Mouse (Mus musculus) MEL (cell line): ENCODE results near the gene Glul.

ENCODE experiments used
- CTCF ChIP-seq, 3 experiments: IDR thresholded peaks in 2 of 3; conservative IDR thresholded peaks in 1 of 3; 2 replicates each; pipeline ENCODE4 v1.5.1; 2011 to 2012; ENCODE audit warnings: low read length in 3 of 3, low read depth in 2 of 3, mild to moderate bottlenecking in 2 of 3, improper control_type of control experiment in 1 of 3, inconsistent platforms in 1 of 3, mixed read lengths in 1 of 3, moderate library complexity in 1 of 3; ENCODE audit not compliant: control insufficient read depth in 1 of 3, insufficient read depth in 1 of 3, poor library complexity in 1 of 3, severe bottlenecking in 1 of 3
- EP300 ChIP-seq, 2 experiments: IDR thresholded peaks; 2 replicates each; pipeline ENCODE4 v1.6.1; 2011; ENCODE audit warnings: improper control_type of control experiment in 2 of 2, low read length in 2 of 2, low read depth in 1 of 2, mild to moderate bottlenecking in 1 of 2
- KAT2A ChIP-seq: conservative IDR thresholded peaks from 2 replicates; pipeline ENCODE4 v1.6.1; 2012; ENCODE audit warnings: low read depth, low read length, improper control_type of control experiment, inconsistent platforms
- POLR2A ChIP-seq, 2 experiments: IDR thresholded peaks; 2 replicates each; pipeline ENCODE4 v1.6.1; 2011 to 2012; ENCODE audit warnings: low read length in 2 of 2, mild to moderate bottlenecking in 2 of 2, control low read depth in 1 of 2, improper control_type of control experiment in 1 of 2, low read depth in 1 of 2, moderate library complexity in 1 of 2; ENCODE audit not compliant: control insufficient read depth in 1 of 2, insufficient read depth in 1 of 2, poor library complexity in 1 of 2
- SIN3A ChIP-seq: IDR thresholded peaks from 2 replicates; pipeline ENCODE4 v1.6.1; 2012; ENCODE audit warnings: low read length, improper control_type of control experiment, inconsistent platforms
- SMC3 ChIP-seq: IDR thresholded peaks from 2 replicates; pipeline ENCODE4 v1.6.1; 2011; ENCODE audit warnings: low read depth, low read length, improper control_type of control experiment
- TAL1 ChIP-seq: IDR thresholded peaks from 2 replicates; pipeline ENCODE4 v1.6.1; 2012; ENCODE audit warnings: mild to moderate bottlenecking, inconsistent platforms, low read length, moderate library complexity, mixed read lengths
- USF1 ChIP-seq: IDR thresholded peaks from 2 replicates; pipeline ENCODE4 v1.6.1; 2014; ENCODE audit warnings: low read depth, mild to moderate bottlenecking, inconsistent platforms, low read length, improper control_type of control experiment, moderate library complexity
- USF2 ChIP-seq, 2 experiments: IDR thresholded peaks; 2 replicates each; pipeline ENCODE4 v1.6.1; 2011 to 2012; ENCODE audit warnings: improper control_type of control experiment in 2 of 2, low read length in 2 of 2, borderline replicate concordance in 1 of 2, inconsistent platforms in 1 of 2, low read depth in 1 of 2, mild to moderate bottlenecking in 1 of 2; ENCODE audit not compliant: insufficient read depth in 1 of 2
- ZNF384 ChIP-seq: IDR thresholded peaks from 2 replicates; pipeline ENCODE4 v1.6.1; 2012; ENCODE audit warnings: low read depth, mild to moderate bottlenecking, inconsistent platforms, low read length, improper control_type of control experiment

DNA sequence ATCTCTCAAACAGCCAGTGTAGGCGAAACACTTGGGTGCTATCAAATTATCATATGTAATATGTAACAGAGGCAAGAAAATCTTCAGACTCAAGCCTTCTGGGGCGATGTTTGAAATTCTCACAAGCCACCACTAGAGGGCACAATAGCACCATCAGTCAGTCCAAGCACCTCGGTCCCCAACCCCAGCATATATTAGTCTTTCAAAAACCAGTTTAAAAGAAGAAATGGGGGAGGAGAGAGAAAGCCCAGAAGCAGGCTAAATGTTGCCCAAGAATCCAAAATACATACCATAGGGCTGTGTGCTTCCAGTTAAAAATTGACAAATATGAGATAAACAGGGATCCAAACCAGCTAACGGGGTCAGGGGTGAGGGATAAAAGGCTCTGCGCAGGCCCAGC is 4.8 kb upstream of the Glul start:
- TF ChIP-seq CTCF (IDR thresholded peaks at IDR 0.05 in 2 of 3, conservative IDR thresholded peaks at IDR 0.05 in 1 of 3; ENCODE audit: control insufficient read depth in 1 of 3, insufficient read depth in 1 of 3, low read depth in 2 of 3, low read length in 3 of 3, poor library complexity in 1 of 3, severe bottlenecking in 1 of 3) (peak; percentile 53 to 72 (median 65)), KAT2A (no peak), TAL1 (no peak), ZNF384 (no peak), POLR2A (IDR thresholded peaks at IDR 0.05; ENCODE audit: control insufficient read depth in 1 of 2, insufficient read depth in 1 of 2, low read depth in 1 of 2, low read length in 2 of 2, poor library complexity in 1 of 2) (no peak), EP300 (IDR thresholded peaks at IDR 0.05; ENCODE audit: low read depth in 1 of 2, low read length in 2 of 2) (no peak), USF2 (IDR thresholded peaks at IDR 0.05; ENCODE audit: borderline replicate concordance in 1 of 2, insufficient read depth in 1 of 2, low read depth in 1 of 2, low read length in 2 of 2) (no peak), SIN3A (no peak), USF1 (no peak), SMC3 (peak; percentile 87)
